Mouse (Mus musculus): ENCODE measurements around the gene Mipep. TPM values are rescaled to one million over a fixed set of nuclear protein-coding genes. Genes with fewer than 3 reads are reported as not detected.

Gene Mipep
- polyA plus RNA-seq, 2 experiments: 13.1 to 21.4 TPM

GRCm38 (mm10) chr14:60937481-60938039, 153.2 kb downstream of the Mipep start:
- H3K27me3 ChIP-seq (ENCODE audit: control insufficient read depth, insufficient read depth, low read length): no peaks in the 10 kb centered on the region
- H3K9me3 ChIP-seq (ENCODE audit: control insufficient read depth, low read length): no peaks in the 10 kb centered on the region
- no peak overlapping the region for H3K4me2 ChIP-seq (replicated peaks; ENCODE audit: low read depth, low read length, severe bottlenecking)
- H3K27ac ChIP-seq (replicated peaks; ENCODE audit: low read depth, low read length): no peak overlapping the region
- no peak for TF ChIP-seq POLR2A (IDR thresholded peaks at IDR 0.05; ENCODE audit: borderline replicate concordance, extremely low read depth, insufficient read depth, insufficient read length)
- no peak overlapping the region for H3K9ac ChIP-seq (ENCODE audit: low read depth, low read length, severe bottlenecking)
- H3K36me3 ChIP-seq (ENCODE audit: control insufficient read depth, insufficient read depth, low read length): no peaks in the 10 kb centered on the region
- ATAC-seq (ENCODE audit: low FRiP score, low read depth) (no peak), DNase-seq (ENCODE audit: low spot score) (no peak)
- no peaks in the 10 kb centered on the region for H3K4me1 ChIP-seq (ENCODE audit: control insufficient read depth, insufficient read depth, low read length)
- WGBS: 92% methylated on average over 4 of the region's 4 CpGs
- H3K4me3 ChIP-seq (replicated peaks; ENCODE audit: low read length): no peak overlapping the region

Other genes starting within 250 kb of the Mipep start
- gene Spata13, start 150.6 kb upstream of the Mipep start, polyA plus RNA-seq (2012; rRNA removed): 6.8 and 7.1 TPM in 2 replicates
- gene Spata13, start 150.6 kb upstream of the Mipep start, polyA plus RNA-seq (2014; fragmentation: Nextera tagmentation; extraction: Ambion mirVana): 9.5 and 9.9 TPM in 2 replicates
- gene C1qtnf9, start 16.4 kb upstream of the Mipep start, polyA plus RNA-seq (2012; rRNA removed): 1.2 and 2.1 TPM in 2 replicates
- gene C1qtnf9, start 16.4 kb upstream of the Mipep start, polyA plus RNA-seq (2014; fragmentation: Nextera tagmentation; extraction: Ambion mirVana): 0.44 and 0.78 TPM in 2 replicates